Mouse (Mus musculus) naive thymus-derived CD4-positive, alpha-beta T cell, adult 2 months (primary cell): ENCODE results near the gene Gpx3.

Experiments
- DNase-seq: peaks from one replicate; pipeline ENCODE4 v3.0.0-alpha.2; 2011; ENCODE audit warnings: low read depth

The Gpx3 gene

DNA sequence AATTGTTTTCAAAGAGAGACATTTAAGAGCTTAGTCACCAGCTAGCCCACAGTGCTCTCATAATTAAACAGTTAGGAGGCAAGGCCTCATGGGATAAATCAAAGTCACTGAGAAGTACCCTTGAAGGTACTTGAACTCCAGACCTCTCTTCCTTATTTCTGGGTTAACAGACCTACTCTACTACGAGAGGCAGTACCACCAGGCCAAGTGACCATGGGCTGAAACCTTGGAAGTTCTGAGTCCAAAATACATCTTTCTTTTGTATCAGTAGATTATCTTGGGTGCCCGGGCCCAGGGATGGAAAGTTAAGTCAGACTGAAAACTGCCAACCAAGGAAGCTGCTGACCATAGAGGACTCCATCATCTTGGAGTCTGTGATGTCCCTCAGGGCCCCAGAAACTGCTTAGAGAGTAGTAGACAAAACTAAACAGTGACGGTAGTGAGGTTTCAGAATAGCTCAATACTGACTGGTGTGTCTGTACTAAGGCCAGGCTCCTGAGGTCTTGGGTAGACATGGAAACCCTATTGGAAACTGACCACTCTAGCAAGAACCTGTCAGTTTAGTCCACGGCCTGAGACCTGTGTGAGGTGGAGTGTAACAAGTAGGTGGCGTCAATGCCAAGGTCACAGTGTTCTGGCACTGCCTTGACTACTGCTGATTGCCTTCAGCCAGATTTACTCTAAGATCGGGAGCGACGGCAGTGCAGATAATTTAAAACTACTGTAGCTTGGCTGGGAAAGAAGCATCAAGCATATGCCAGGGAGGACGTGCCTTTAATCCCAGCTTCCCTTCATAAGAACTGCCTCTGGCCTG is 10.5 kb downstream of the Gpx3 start:
- no peak for DNase-seq

DNA sequence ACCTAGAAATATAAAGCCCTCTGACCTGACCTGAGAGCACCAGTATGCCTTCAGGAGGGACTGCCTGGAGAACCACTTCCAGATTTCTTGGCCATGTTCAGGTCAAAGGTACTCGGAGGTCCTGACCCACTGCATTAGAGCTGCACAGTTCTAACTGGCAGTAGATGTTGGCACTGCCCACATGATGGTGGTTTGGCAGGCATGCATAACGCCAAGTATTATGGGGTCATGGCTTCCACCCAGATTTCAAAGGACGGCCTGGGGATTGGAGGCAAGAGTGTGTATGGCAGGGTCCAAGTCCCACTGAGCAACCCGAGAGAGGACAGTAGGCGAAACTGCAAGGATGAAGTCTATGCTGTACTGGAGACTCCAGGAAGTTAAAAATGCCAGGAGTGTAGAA is 11.6 kb downstream of the Gpx3 start:
- no peak for DNase-seq

DNA sequence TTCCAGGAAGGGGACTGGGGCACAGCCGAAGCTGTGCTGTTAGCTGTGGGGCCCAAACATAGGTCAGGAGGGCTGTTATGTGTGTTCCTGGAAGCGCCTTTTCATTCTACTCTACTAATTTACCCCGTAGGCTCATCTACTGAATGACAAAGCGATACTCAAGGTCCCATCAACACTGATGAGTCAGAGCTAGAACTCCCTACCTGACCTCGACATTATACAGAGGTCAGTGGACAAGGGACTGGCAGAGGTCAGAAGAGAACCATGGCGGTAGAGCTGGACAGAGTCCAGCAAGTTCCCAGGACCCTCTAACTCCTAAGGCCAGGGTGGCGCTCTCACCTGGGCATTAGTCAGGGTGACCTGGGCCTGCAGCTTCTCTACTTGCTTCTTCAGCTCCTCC is 15.2 kb downstream of the Gpx3 start:
- no peak for DNase-seq

DNA sequence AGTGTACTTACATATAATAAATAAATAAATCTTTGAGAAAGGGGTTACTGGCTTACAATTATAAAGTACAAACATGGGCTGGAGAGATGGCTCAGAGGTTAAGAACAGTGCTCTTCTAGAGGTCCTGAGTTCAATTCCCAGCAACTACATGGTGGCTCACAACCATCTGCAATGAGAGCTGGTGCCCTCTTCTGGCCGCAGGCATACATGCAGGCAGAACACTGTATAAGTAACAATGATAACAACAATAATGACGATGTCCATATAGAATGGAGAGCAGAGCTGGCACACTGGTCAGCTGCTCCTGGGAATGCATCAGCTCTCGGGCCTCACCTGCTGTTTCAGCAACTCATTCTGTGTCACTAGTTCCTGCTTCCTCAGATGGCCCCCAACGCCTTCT is 16.0 kb downstream of the Gpx3 start:
- peak; percentile 39 for DNase-seq

DNA sequence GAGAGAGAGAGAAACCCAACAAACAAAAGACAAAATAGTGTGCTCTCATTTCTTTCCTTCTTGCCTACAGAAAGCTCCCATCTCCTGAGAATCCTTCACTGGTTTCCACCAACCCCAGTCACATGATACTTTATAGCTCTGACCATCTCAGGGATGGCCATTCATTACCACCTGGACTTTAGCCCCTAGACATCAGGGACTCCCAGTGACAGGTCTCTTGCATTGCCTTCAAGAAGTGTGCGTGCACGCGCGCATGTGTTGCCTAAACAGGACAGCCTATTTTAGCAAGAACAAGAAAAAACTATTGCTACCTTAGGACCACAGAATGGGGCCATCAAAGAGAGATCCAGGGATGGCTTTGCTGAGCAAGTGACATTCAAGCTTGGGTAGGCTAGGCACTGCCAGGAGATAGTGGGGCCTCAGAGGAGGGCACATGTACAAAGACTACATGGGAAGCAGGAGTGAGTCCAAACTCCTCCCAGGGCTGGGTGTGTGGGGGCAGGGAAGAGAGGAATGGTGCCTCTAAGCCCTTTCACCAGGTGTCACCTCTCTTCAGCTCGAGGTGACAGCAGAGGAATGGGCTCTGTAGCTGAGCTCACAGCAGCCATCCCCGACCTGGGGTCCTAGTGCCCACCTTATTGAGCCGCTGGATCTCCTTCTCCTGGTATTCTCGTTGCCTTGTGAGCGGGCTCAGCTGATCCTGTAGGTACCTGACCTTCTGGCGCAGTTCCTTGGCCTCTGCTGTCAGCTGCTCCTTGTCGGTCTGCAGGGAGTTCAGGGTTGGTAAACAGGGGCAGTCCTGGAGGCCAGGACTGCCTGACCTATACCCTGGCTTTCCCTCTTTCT is 18.1 kb downstream of the Gpx3 start:
- no peak for DNase-seq

DNA sequence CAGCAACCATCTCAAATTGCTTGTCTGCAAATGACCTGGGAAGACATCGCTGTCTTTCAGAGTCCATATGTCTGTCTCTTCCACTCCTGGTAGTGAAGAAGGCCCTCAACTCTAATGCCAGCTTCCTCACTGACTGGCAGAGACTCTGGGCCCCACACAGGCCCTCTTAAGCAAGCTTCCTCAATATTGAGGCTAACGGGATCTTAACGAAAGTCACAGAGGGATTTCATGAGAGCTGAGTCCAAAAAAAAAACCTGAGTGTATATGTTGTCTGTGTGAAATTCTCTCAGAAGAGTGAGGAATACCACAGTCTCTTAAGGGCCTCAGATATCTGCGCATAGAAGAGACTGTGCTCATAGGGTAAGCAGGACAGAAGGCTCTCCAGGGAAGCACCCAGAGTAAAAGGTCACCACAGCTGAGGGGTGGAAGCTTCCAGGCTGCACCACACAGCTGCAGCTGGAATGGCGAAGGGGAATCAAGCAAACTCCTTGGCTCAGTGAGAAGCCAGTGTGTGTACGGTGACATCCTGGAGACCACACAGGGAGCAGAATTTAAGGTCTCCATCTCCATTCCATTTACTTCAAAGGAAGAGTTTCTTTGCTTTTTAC is 18.8 kb downstream of the Gpx3 start:
- DNase-seq: no peak

DNA sequence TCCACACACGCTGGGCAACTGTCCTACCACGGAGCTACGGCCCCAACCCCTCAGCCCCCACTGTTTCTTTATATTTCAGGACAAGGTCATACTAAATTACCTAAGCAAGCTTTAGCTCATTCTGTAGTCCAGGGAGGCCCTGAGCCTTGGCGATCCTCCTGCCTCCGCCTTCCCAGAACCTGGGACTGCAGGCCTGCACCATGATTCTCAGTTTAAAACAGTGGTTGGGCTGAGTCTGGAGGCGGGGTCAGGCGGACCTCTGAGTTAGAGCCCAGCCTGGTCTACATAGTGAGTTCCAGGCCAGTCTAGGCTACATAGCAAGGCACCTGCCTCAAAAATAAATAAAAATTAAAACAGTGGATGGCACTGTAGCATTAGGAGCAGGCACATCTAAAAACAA is 19.5 kb downstream of the Gpx3 start:
- no peak for DNase-seq

DNA sequence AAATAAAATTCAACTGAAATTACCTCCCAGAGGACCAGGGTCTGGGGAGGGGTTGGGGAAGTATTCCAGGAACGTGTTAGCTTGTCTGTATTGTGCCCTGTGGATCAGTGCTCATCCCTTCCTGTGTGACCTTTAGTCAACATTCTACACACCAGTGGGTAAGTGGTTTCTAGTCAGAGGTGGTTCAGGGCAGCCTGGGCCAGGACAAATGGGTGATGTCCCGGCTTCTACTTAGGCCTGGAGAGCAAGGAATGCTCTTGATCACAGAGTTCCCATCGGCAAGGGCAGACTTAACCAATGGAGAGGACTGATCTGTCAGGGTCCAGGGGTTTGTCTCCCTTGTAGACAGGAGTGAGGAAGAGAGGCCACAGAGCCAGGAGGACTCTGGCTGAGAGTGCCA is 20.2 kb downstream of the Gpx3 start:
- no peak for DNase-seq

DNA sequence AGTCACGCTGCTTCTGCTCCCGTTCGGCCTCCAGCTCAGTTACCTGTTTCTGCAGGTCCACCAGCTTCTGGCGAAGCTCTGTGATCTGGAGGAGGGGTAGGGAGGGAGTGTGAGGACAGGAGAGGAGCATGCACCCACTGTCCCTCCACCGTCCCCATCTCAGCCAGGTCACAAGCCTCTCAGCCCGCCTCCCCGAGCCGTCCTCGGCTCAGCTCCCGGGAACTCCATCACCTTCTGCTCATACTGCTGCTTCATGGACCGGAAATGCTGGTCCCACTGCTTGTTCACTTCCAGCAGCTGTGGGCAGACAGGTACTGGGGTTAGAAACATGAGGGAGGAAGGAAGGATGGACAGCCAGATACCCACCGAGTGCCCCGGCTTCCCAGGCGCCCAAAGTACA is 21.9 kb downstream of the Gpx3 start:
- no peak for DNase-seq

DNA sequence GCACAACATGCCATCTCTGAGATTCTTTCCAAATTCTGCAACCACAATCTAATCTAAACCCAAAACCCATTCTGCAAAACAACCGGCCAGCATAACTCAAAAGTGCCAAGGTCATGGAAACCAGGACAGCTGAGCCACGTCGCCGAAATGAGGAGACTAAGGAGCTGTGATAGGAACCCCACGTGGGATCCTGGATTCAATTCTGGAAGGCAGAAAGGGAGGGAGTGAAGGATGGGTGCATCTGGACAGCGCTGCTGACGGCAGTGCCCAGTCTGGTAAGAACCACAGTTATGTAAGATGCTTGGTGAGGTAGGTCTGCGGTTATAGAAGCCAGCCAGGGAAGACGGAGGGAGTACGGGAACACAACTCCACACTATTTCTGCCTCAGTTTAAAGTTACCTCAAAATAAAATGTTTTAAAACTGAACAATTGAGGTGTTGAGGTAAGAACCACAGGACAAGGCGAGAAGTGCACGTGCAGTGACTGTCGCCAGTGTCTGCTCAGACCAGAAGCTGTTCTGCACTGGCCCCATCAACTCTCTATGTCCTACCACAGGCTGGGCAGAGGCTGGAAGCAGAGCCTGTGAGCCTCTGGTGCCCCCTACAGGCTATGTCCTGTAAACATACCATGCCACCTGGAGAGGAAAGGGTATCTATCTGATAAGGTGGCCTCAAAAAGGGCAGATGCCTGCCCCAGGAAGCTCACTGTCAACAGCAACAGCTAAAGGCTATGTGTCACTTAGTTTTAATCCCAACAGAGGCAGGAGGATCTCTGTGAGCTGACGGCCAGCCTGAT is 25.3 kb downstream of the Gpx3 start:
- DNase-seq: peak; percentile 73

DNA sequence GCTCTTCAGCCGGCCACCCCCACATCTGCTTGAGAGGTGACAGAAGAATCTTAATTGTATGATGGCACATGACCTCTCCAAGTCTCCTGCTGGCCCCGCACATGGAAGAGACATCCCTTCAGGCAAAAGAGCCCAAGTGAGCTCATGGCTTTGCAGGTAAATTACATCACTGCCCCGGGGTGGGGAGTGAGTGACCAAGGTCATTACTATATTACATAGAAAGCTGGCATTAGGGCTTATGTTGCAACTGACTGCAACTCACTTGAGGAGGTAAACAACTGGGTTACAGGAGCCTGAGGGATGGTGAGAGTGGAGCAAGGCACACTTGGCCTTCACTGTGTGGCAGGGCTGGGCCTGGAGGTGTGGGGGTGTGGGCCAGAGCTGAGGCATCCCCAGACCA is 26.0 kb downstream of the Gpx3 start:
- no peak for DNase-seq

DNA sequence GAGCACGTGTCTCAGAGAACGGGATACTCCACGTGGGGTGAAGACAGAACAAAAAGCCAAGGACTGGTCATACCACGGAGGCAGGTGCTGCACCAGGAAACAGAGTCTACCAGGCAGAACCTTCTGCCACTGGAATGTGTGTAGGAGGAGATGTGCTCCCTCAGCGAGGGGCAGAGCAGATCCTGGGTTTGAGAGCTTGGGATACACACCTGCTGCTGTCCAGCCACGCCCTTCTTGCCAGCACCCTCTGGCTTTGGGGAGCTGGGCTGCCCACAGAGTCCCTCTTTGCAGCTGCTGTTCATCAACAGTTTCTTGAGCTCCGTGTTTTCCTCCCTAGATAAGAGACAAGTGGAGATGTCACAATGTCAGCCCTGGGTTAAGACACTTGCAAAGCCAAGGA is 26.6 kb downstream of the Gpx3 start:
- DNase-seq: no peak

DNA sequence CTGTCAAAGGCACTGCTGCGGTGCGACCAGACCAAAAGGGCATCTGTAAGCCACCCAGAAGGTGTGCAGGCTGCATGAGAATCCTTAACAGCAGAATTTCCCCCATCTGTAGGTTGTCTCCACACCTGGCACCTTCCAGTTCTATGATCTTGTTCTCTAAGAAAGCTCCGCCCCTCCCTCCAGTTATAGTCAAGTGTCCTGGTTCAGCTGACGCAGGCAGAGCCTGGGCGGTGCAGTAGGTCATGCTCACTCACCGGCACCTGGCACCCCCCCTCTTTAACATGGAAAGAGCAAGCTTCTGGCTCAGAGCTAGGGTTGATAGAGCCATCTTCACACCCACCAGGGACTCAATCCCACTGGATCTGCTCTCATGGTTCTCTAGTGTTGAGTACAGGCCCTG is 27.0 kb downstream of the Gpx3 start:
- DNase-seq: no peak

DNA sequence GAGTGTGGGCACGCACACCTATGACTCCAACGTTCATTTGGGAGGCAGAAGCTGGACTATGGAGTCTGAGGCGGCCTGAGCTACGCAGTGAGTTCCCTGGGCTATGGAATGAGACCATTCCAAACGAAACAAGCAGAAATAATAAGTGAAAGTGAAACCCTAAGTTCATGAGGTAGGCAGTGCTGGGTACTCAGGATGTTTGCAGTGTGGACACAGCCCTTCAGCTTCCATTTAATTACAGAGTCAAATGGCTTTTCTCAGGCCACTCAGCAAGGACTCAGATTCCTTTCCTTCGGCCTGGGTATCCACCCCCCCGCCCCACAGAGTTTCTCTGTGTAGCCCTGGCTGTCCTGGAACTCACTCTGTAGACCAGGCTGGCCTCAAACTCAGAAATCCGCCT is 27.5 kb downstream of the Gpx3 start:
- DNase-seq: no peak

DNA sequence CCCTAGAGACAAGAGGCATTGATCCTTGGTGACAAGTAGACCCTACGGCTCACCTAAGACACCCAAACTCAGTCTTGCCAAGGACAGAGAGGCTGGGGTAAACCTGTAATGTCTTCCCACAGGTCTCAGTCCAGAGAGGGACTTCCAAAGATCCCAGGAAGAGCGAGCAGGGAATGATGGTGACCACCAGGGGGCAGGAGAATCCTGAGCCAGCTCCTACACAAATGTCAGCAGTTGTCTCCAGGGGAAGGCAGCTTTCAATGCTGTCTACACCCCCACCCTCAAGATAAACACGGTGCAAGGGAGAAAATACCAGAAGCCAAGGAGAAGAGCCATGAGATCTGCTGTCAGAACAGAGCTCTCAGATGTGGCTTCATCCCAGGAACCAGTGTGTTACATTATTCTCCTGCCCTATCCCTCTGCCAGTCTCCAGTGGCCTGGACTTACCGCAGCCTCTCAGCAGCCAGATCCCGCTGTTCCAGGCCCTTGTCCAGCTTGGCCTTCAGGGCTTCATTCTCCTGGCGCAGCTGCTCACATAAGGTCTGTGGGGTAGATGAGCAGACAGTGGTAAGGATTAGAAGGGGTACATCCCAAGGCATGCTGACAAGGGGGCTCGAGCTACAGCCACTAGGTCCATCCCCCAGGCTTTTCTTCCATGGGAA is 28.2 kb downstream of the Gpx3 start:
- DNase-seq: peak; percentile 50

DNA sequence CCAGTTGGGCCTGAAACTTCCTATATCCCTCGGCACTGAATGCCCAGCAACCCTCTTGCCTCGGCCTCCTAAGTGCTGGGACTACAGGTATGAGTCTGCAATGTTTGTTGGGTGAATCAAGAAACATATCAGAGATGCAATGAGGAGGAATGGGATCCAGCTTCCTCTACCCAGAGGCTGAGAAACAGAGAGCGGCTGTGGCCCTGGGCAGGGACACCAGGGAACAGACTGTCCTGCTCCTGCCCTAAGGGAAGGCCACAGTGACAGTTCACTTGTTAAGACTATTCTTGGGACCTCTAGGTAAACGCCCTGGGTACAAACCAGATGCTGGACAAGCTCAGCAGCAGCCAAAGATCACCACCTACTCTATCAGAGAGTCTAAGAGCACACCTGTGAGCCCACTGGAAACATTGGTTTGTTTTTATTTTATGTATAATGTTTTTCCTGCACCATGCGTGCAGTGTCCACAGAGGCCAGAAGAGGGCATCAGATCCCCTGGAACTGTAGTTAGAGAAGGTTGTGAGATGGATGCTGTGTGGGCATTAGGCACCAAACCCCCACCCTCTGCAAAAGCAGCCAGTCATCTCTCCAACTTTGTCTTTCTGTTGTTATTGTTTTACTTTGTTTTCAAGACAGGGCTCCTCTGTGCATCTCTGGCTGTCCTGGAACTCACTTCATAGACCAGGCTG is 29.3 kb downstream of the Gpx3 start:
- peak; percentile 73 for DNase-seq

DNA sequence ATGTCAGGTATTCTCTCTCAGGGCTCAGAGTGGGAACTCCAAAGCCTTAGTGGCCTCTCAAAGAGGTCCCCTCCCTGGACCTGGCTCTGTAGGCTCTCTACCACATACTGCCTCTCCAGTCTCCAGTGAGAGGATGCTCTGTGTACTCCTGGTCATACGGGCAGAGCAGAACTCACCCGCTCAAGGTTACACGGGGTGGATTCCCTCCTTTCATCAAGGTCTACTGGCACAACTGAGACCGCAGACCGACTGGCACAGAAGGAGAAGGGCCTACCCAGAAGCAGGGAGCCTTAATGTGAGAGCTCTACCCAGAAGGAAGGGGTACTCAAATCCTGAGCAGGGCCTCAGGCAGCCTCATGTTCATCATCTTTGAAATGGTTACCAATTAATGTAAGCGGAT is 30.3 kb downstream of the Gpx3 start:
- DNase-seq: no peak

DNA sequence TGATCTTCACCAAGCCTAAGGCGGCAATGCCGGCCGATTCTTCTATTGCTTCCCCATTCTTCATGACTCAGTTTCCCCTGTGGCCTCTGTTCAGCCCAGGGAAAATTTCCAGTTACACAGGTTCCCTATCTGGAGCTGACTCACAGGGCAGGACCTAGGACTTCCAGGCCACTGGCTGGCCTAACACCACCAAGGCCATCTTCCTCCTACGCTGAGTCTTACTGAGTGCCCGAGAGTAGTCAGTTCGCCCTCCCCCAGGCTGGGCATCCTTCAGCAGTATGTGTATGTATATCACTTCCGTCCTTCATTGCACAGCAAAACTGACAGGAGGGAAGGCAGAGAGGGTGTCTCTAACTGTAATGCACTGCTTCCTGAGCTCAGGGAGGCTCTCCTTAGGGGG is 31.9 kb downstream of the Gpx3 start:
- DNase-seq: no peak

DNA sequence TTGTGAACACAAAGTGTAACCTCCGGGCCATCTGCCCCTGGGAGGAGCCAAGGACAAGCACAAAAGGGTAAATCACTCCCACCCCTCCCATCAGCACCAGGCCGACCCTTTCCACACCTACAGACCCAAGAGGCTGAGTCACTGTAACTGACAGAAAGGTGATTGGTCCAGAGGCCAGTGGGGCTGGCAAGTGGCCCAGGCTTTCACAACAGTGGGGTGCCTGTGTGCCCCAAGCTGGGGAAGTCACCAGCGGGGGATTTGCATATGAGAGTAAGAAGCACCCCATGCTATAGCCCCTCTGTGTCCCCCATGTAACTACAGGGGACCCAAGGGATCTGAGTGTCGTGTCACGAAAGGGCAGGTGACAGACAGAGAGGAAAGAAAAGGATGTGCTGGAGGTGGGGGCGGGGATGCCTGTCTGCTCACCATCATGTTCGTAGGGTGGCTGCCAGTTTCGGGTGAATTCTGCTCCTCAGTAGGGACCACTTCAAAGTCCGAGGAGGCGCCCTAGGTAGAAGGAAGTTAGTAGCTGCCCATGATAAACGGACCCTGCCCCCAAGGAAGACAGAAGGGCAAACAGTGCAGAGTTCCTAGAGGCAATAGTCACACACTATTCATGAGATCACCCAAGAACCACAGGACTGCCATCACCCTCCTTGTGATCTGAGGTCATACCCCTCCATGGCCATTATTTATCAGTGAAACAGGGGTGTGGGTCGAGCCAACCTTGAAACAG is 34.0 kb downstream of the Gpx3 start:
- peak; percentile 52 for DNase-seq

DNA sequence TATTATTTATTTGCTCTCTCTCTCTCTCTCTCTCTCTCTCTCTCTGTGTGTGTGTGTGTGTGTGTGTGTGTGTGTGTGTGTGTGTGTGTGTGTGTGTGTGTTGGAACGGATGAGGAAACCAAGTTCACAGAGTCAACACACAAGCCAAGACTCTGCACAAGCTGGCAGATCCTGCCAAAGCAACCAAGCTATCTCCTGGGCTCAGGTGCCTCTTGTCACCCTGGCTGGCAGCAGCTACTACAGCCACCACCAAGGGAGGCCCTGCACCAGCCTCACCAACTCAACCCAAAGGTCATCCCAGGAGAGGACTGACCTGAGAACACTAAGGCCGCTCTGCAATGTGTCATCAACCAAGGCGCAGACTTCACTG is 34.5 kb downstream of the Gpx3 start:
- DNase-seq: peak; percentile 50
